Mouse (Mus musculus) lung, embryonic 16.5 days (tissue): Measurements from ENCODE around the gene Wrap53. TPM values are rescaled to one million over a fixed set of nuclear protein-coding genes. Genes with fewer than 3 reads are reported as not detected.
"Not testable (repeated sequence)": the region's sequence is repeated elsewhere in the genome, so short reads cannot be mapped to it uniquely, and the experiment has no call there.

Experiments used
- ATAC-seq: fragments of 200-750 bp; cut with Nextera tagmentation; 2 replicates; pipeline ENCODE4 v1.8.0; 2017; ENCODE audit warnings: low read depth, mild to moderate bottlenecking, moderate library complexity
- H3K27ac ChIP-seq: fragments of 300-500 bp; sonication (generic); 2 replicates; pipeline ENCODE4 v1.5.1; 2014; ENCODE audit warnings: mild to moderate bottlenecking, control low read depth, low read length
- H3K27me3 ChIP-seq: fragments of 300-500 bp; sonication (generic); 2 replicates; pipeline ENCODE4 v1.6.1; 2014; ENCODE audit warnings: low read depth, low read length, mixed read lengths; ENCODE audit not compliant: control insufficient read depth, insufficient read depth
- H3K36me3 ChIP-seq: fragments of 300-500 bp; sonication (generic); 2 replicates; pipeline ENCODE4 v1.6.1; 2014; ENCODE audit warnings: low read length; ENCODE audit not compliant: control insufficient read depth, insufficient read depth
- H3K4me1 ChIP-seq: fragments of 300-500 bp; sonication (generic); replicated peaks from 2 replicates; pipeline ENCODE4 v1.6.1; 2014; ENCODE audit warnings: low read length, mixed read lengths; ENCODE audit not compliant: control insufficient read depth, insufficient read depth
- H3K4me2 ChIP-seq: fragments of 300-500 bp; sonication (generic); 2 replicates; pipeline ENCODE4 v1.6.1; 2014; ENCODE audit warnings: low read depth, low read length, control low read depth
- H3K4me3 ChIP-seq: fragments of 300-500 bp; sonication (generic); 2 replicates; pipeline ENCODE4 v1.5.1; 2014; ENCODE audit warnings: mild to moderate bottlenecking, low read length, control low read depth
- H3K9ac ChIP-seq: fragments of 300-500 bp; sonication (generic); 2 replicates; pipeline ENCODE4 v1.6.1; 2014; ENCODE audit warnings: low read length, control low read depth
- H3K9me3 ChIP-seq: fragments of 300-500 bp; sonication (generic); 2 replicates; pipeline ENCODE4 v1.6.1; 2016; ENCODE audit warnings: low read length; ENCODE audit not compliant: control insufficient read depth
- WGBS: fragments of 180-500 bp; shearing (Covaris S2); extraction: QIAGEN DNeasy Blood & Tissue Kit; methylation state at CpG from one replicate; pipeline ENCODE4 v1.1.7; 2014; 5-methylcytosine and 5-hydroxymethylcytosine counted together
- polyA plus RNA-seq: library from polyadenylated mRNA; unstranded; fragments of >200 nt; fragmentation: Nextera tagmentation; extraction: Ambion mirVana; gene quantifications from 2 replicates; pipeline ENCODE4 v1.2.1, GENCODE M21; 2015

Wrap53 gene
- polyA plus RNA-seq, 1 experiment from 2014 or later: 29.2 TPM

- H3K27ac ChIP-seq: no peak overlapping the region
- no peak for ATAC-seq
- no peak overlapping the region for H3K4me2 ChIP-seq
- no peak overlapping the region for H3K4me3 ChIP-seq
- no peak overlapping the region for H3K9ac ChIP-seq
- peaks cover 7% of the 10 kb centered on the region for H3K4me1 ChIP-seq
- no peaks in the 10 kb centered on the region for H3K9me3 ChIP-seq
- no peaks in the 10 kb centered on the region; the same call in 1 of the 2 replicates for H3K27me3 ChIP-seq
- 77% methylated on average over 4 of the region's 4 CpGs for WGBS
- no peaks in the 10 kb centered on the region for H3K36me3 ChIP-seq
Observed at GRCm38 (mm10) chr11:69551310-69551709, 28.7 kb downstream of the Wrap53 start.

- Histone ChIP-seq H3K9ac (no peak within 1 kb of the TSS), H3K4me2 (no peak within 1 kb of the TSS), H3K4me3 (no peak within 1 kb of the TSS), H3K4me1 (peaks cover 10% of the 10 kb centered on the region), H3K27ac (no peak within 1 kb of the TSS), H3K36me3 (no peaks in the 10 kb centered on the region), H3K9me3 (no peaks in the 10 kb centered on the region), H3K27me3 (no peaks in the 10 kb centered on the region; the same call in 1 of the 2 replicates)
- 20% methylated on average over 12 of the region's 12 CpGs for WGBS
- no peak for ATAC-seq
Observed at GRCm38 (mm10) chr11:69549060-69549656, 30.9 kb downstream of the Wrap53 start, which contains the start of gene Dnah2. Dnah2 (minus strand) TSS chr11:69549110.

GRCm38 (mm10) chr11:69547071-69547470 is 33.0 kb downstream of the Wrap53 start:
- Histone ChIP-seq H3K4me3 (peak overlapping the region; percentile 58), H3K4me2 (peak overlapping the region; percentile 89), H3K27ac (peak overlapping the region; percentile 75), H3K9me3 (no peaks in the 10 kb centered on the region), H3K36me3 (no peaks in the 10 kb centered on the region), H3K9ac (peak overlapping the region; percentile 73), H3K27me3 (no peaks in the 10 kb centered on the region; the same call in 1 of the 2 replicates), H3K4me1 (peaks cover 10% of the 10 kb centered on the region; the same call in 1 of the 2 replicates)
- ATAC-seq: peak; percentile 46
- 6% methylated on average over 15 of the region's 15 CpGs for WGBS

GRCm38 (mm10) chr11:69546423-69547053 is 33.5 kb downstream of the Wrap53 start:
- Histone ChIP-seq H3K4me1 (peaks cover 10% of the 10 kb centered on the region; the same call in 1 of the 2 replicates), H3K27ac (peak overlapping the region; percentile 75), H3K36me3 (no peaks in the 10 kb centered on the region), H3K9me3 (no peaks in the 10 kb centered on the region), H3K4me2 (peak overlapping the region; percentile 89), H3K27me3 (no peaks in the 10 kb centered on the region; the same call in 1 of the 2 replicates), H3K4me3 (peak overlapping the region; percentile 58), H3K9ac (peak overlapping the region; percentile 73)
- peak; percentile 87 for ATAC-seq
- under 1% methylated on average over 42 of the region's 44 CpGs for WGBS

GRCm38 (mm10) chr11:69545957-69546356 is 34.1 kb downstream of the Wrap53 start:
- Histone ChIP-seq H3K4me3 (peak overlapping the region; percentile 58), H3K4me1 (peaks cover 10% of the 10 kb centered on the region; the same call in 1 of the 2 replicates), H3K27ac (peak overlapping the region; percentile 75), H3K27me3 (no peaks in the 10 kb centered on the region; the same call in 1 of the 2 replicates), H3K9ac (peak overlapping the region; percentile 73), H3K9me3 (no peaks in the 10 kb centered on the region), H3K4me2 (peak overlapping the region; percentile 89), H3K36me3 (no peaks in the 10 kb centered on the region)
- WGBS: 16% methylated on average over 7 of the region's 7 CpGs
- peak; percentile 29; the same call in 1 of the 2 replicates for ATAC-seq

GRCm38 (mm10) chr11:69543598-69543997 is 36.5 kb downstream of the Wrap53 start:
- Histone ChIP-seq H3K4me3 (no peak overlapping the region), H3K9ac (0 out of 2 replicates have a peak overlapping the region, but pooled peaks have one; percentile 29), H3K9me3 (no peaks in the 10 kb centered on the region), H3K27ac (no peak overlapping the region), H3K4me1 (peaks cover 10% of the 10 kb centered on the region; the same call in 1 of the 2 replicates), H3K4me2 (no peak overlapping the region), H3K36me3 (no peaks in the 10 kb centered on the region), H3K27me3 (no peaks in the 10 kb centered on the region)
- ATAC-seq: no peak
- 34% methylated on average over 3 of the region's 3 CpGs for WGBS

- 81% methylated on average over 1 of the region's 3 CpGs for WGBS
- H3K36me3 ChIP-seq, H3K4me3 ChIP-seq, H3K27me3 ChIP-seq, H3K4me2 ChIP-seq, H3K9ac ChIP-seq, H3K4me1 ChIP-seq, ATAC-seq, H3K9me3 ChIP-seq, H3K27ac ChIP-seq: not testable (repeated sequence)
Observed at GRCm38 (mm10) chr11:69541741-69542140, 38.3 kb downstream of the Wrap53 start.

GRCm38 (mm10) chr11:69540700-69541099 is 39.4 kb downstream of the Wrap53 start:
- H3K27ac ChIP-seq: no peak overlapping the region
- H3K4me1 ChIP-seq: no peaks in the 10 kb centered on the region
- no peaks in the 10 kb centered on the region for H3K36me3 ChIP-seq
- no peaks in the 10 kb centered on the region for H3K9me3 ChIP-seq
- H3K4me3 ChIP-seq: no peak overlapping the region
- 86% methylated on average over 2 of the region's 2 CpGs for whole genome bisulfite sequencing
- H3K4me2 ChIP-seq: no peak overlapping the region
- H3K9ac ChIP-seq: no peak overlapping the region
- H3K27me3 ChIP-seq: no peaks in the 10 kb centered on the region
- ATAC-seq: no peak

- H3K27me3 ChIP-seq: no peaks in the 10 kb centered on the region
- no peaks in the 10 kb centered on the region for H3K9me3 ChIP-seq
- WGBS: 75% methylated on average over 1 of the region's 1 CpGs
- H3K9ac ChIP-seq: no peak overlapping the region
- no peak overlapping the region for H3K27ac ChIP-seq
- H3K4me3 ChIP-seq: no peak overlapping the region
- H3K4me1 ChIP-seq: no peaks in the 10 kb centered on the region
- no peaks in the 10 kb centered on the region for H3K36me3 ChIP-seq
- no peak for ATAC-seq
- no peak overlapping the region for H3K4me2 ChIP-seq
Observed at GRCm38 (mm10) chr11:69534990-69535389, 45.1 kb downstream of the Wrap53 start.
